Mouse (Mus musculus) hindbrain, postnatal 0 days (tissue): ENCODE results near the gene Tti1. TPM values are rescaled to one million over a fixed set of nuclear protein-coding genes. Genes with fewer than 3 reads are reported as not detected.

Experiments
- ATAC-seq: fragments of 200-750 bp; cut with Nextera tagmentation; 2 replicates; pipeline ENCODE4 v1.8.0; 2017; ENCODE audit warnings: mild to moderate bottlenecking, moderate TSS enrichment, moderate library complexity
- DNase-seq: peaks from one replicate; pipeline ENCODE4 v3.0.0-alpha.2; 2015; ENCODE audit warnings: low spot score
- H3K27ac ChIP-seq: fragments of 300-500 bp; sonication (generic); 2 replicates; pipeline ENCODE4 v1.5.1; 2014; ENCODE audit warnings: mild to moderate bottlenecking
- H3K27me3 ChIP-seq: fragments of 300-500 bp; sonication (generic); 2 replicates; pipeline ENCODE4 v1.6.1; 2014; ENCODE audit warnings: low read length, mixed read lengths; ENCODE audit not compliant: insufficient read depth
- H3K36me3 ChIP-seq: fragments of 300-500 bp; sonication (generic); 2 replicates; pipeline ENCODE4 v1.6.1; 2014; ENCODE audit warnings: low read length, mixed read lengths; ENCODE audit not compliant: insufficient read depth
- H3K4me1 ChIP-seq: fragments of 300-500 bp; sonication (generic); 2 replicates; pipeline ENCODE4 v1.6.1; 2014; ENCODE audit warnings: antibody characterized with exemption, low read length, mixed read lengths; ENCODE audit not compliant: insufficient read depth
- H3K4me2 ChIP-seq: fragments of 300-500 bp; sonication (generic); 2 replicates; pipeline ENCODE4 v1.6.1; 2014; ENCODE audit warnings: low read depth, mild to moderate bottlenecking, low read length, moderate library complexity, mixed read lengths
- H3K4me3 ChIP-seq: fragments of 300-500 bp; sonication (generic); 2 replicates; pipeline ENCODE4 v1.5.1; 2014; ENCODE audit warnings: low read length
- H3K9ac ChIP-seq: fragments of 300-500 bp; sonication (generic); replicated peaks from 2 replicates; pipeline ENCODE4 v1.6.1; 2014; ENCODE audit warnings: mild to moderate bottlenecking, low read length, moderate library complexity, mixed read lengths
- H3K9me3 ChIP-seq: fragments of 300-500 bp; sonication (generic); 2 replicates; pipeline ENCODE4 v1.6.1; 2016; ENCODE audit warnings: low read length, mixed read lengths
- CTCF ChIP-seq: IDR thresholded peaks from 2 replicates; pipeline ENCODE4 v1.5.1; 2016; ENCODE audit warnings: antibody characterized with exemption, control low read depth, low read depth
- WGBS: fragments of 180-500 bp; shearing (Covaris S2); extraction: QIAGEN DNeasy Blood & Tissue Kit; methylation state at CpG from one replicate; pipeline ENCODE4 v1.1.7; 2014; 5-methylcytosine and 5-hydroxymethylcytosine counted together
- polyA plus RNA-seq: library from polyadenylated mRNA; unstranded; fragments of >200 nt; fragmentation: Nextera tagmentation; extraction: Ambion mirVana; gene quantifications from 2 replicates; pipeline ENCODE4 v1.2.1, GENCODE M21; 2015
- total RNA-seq: library from RNA; depleted of rRNA; stranded (reverse); fragments of >200 nt; gene quantifications from 2 replicates; pipeline ENCODE4 v1.2.3, GENCODE M21; 2014

The Tti1 gene
- total and polyA plus RNA-seq, 2 experiments from 2014 or later, result 9.5 to 18.2 TPM

DNA sequence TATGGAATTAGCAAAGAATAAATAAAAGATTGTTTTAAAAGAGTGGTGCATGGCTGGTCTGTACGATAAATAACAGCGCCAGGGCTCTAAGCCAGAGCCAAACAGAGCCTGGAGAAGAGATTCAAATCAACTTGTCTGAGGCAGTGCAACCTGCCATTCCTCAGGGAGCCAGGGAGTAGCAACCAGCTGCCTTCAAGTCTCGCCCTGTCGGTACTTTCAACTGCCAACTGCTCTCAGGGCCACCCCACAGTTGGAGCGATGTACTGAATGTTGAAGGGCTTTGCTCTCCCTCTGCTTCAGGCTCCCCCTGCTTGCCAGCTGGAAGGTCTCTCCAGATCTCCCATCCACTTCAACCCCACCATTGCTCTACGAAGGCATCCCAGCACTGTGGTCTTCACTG lies 58.1 kb downstream of the Tti1 start:
- Histone ChIP-seq H3K9me3 (no peaks in the 10 kb centered on the region), H3K36me3 (no peaks in the 10 kb centered on the region), H3K4me2 (no peak overlapping the region), H3K27ac (no peak overlapping the region), H3K9ac (no peak overlapping the region), H3K4me3 (no peak overlapping the region), H3K27me3 (no peaks in the 10 kb centered on the region), H3K4me1 (0 out of 2 replicates have a peak, but pooled peaks cover 5% of the 10 kb centered on the region)
- no peak for DNase-seq
- TF ChIP-seq CTCF, result no peak
- ATAC-seq, result no peak
- WGBS, result 39% methylated on average over 6 of the region's 6 CpGs

DNA sequence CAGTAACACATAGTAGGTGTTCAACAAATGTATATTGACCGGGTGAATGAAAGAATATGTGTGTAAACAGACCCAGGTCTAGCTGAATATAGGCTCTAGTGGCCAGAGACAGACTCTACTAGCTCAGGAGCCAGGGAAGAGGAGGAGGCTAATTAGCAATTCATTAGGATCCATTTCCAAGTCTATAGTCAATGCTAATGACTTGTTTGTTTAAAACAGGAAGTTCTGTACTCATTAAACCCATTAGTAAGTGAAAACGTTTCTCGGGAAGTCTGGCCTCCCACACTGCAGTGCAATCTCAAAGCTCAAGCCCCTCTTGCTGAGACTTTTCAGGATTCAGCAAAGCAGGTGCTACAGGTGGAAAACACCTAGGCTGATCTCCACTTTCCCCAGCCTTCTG lies 60.4 kb downstream of the Tti1 start:
- Histone ChIP-seq H3K4me1 (no peaks in the 10 kb centered on the region), H3K27me3 (no peaks in the 10 kb centered on the region), H3K36me3 (no peaks in the 10 kb centered on the region), H3K9me3 (no peaks in the 10 kb centered on the region), H3K9ac (no peak overlapping the region), H3K4me2 (no peak overlapping the region), H3K27ac (no peak overlapping the region), H3K4me3 (no peak overlapping the region)
- WGBS, result 24% methylated on average over 3 of the region's 3 CpGs
- DNase-seq (no peak), ATAC-seq (no peak)
- TF ChIP-seq CTCF, result no peak

DNA sequence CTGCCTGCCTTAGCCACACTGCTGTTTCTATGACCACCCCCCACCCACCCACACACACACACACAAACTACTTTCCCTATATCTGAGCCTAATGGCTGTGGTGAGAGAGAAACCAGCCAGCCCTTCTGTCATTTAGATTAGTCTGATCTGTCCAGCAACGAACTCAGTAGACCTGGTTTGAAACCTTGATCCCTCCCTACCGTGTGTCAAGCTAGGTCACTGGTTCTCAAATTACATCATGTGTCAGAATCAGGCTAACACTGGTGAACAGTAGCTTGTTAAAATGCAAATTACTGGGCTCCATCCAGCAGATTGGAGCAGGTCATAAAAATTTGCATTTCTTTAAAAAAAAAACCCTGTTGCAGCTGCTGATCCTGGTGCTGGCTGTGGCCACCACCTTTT lies 70.5 kb downstream of the Tti1 start:
- DNase-seq (no peak), ATAC-seq (no peak)
- no peaks in the 10 kb centered on the region for H3K9me3 ChIP-seq
- H3K9ac ChIP-seq, result no peak overlapping the region
- H3K4me1 ChIP-seq, result no peaks in the 10 kb centered on the region
- H3K4me2 ChIP-seq, result no peak overlapping the region
- 5% methylated on average over 2 of the region's 2 CpGs for WGBS
- no peak overlapping the region for H3K27ac ChIP-seq
- H3K36me3 ChIP-seq, result no peaks in the 10 kb centered on the region
- H3K4me3 ChIP-seq, result no peak overlapping the region
- no peaks in the 10 kb centered on the region for H3K27me3 ChIP-seq
- no peak for TF ChIP-seq CTCF

DNA sequence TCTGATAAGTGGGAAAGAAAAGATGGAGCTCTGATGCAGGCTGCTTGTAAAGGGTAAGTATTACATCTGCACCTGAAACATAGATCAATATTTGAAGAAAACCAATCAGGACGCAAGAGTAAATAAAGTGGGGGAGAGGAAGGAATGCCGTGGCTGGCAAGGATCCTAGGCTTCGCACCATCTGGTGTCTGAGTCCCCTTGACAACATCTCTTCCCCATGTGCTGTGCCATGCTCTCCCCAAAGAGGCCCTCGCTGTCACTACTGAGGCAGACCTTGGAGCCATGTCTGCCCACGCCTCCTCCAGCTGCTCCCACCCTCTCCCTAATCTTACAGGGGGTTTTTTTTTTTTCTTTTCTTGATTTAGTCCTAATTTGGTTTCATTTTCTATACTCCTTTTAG lies 74.3 kb downstream of the Tti1 start:
- DNase-seq (no peak), ATAC-seq (0 out of 2 replicates have a peak, but pooled peaks have one; percentile 40)
- 53% methylated on average over 5 of the region's 5 CpGs for WGBS
- H3K36me3 ChIP-seq, result no peaks in the 10 kb centered on the region
- H3K4me3 ChIP-seq, result no peak overlapping the region
- no peak overlapping the region for H3K4me2 ChIP-seq
- no peaks in the 10 kb centered on the region for H3K4me1 ChIP-seq
- no peaks in the 10 kb centered on the region for H3K27me3 ChIP-seq
- TF ChIP-seq CTCF, result no peak
- H3K9me3 ChIP-seq, result no peaks in the 10 kb centered on the region
- H3K9ac ChIP-seq, result no peak overlapping the region
- H3K27ac ChIP-seq, result no peak overlapping the region

DNA sequence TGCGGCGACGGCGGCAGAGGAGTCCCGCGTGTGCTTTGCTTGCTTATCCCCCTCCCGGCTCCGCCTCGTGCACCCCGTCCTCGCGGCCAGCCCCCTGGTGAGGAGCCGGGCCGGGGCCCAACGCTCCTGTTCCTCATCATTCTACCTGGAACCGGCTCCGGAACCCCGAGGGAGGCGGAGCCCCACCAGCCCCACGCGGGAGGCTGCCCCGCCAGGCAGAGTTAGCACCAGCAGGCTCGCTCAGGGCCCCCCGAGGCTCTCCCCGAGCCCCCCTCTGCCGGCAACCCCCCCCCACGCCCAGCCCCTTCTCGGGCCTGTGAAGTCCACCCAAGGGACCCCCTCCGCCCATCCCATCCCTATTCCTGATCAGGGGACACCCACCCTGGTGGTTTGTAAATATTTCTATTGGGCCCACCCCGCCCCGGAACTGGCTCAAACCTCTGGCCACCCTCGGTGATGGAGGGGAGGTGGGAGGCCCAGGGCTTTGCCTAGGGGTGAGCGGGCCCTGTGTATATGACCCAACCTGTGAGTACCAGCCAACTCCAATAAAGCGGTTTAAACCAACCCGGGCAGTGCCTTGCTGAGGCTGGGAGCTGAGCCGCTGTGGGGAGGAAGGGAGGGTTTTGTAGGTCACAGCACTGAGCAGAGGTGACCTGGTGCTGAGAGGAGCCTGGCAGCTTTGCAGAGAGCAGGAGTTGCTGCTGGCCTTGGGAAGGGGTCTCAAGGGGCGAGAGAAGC lies 83.9 kb downstream of the Tti1 start:
- Histone ChIP-seq H3K27ac (peak overlapping the region; percentile 41; the same call in 1 of the 2 replicates), H3K4me2 (peak overlapping the region; percentile 67), H3K4me3 (peak overlapping the region; percentile 36), H3K36me3 (no peaks in the 10 kb centered on the region), H3K4me1 (peaks cover 21% of the 10 kb centered on the region), H3K27me3 (no peaks in the 10 kb centered on the region), H3K9me3 (no peaks in the 10 kb centered on the region), H3K9ac (peak overlapping the region; percentile 56)
- DNase-seq (no peak), ATAC-seq (peak; percentile 41; the same call in 1 of the 2 replicates)
- TF ChIP-seq CTCF, result no peak
- WGBS, result 18% methylated on average over 25 of the region's 37 CpGs

DNA sequence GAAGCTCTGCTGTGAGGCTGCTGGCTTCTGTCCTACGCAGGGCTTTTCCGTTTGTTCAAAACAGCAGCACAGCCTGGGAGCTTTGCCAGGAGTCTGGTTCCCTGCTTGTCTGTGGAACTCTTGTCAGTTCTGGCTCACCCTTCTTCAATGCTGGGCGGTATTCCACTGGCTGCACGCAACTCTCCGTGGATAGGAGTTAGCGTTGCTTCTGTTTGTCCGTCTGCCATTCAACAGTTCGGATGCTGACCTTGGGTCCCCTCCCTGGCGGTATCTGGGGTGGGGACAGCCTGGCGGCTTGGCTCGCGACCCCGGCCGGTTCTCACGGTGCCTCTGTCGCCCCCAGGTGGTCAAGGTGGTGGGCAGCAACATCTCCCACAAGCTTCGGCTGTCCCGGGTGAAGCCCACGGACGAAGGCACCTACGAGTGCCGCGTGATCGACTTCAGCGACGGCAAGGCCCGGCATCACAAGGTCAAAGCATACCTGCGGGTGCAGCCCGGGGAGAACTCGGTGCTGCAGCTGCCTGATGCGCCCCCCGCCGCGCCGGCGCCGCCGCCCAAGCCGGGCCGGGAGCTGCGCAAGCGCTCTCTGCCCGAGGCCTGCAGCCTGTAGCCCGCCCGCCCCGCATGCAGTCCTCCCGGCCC lies 84.6 kb downstream of the Tti1 start:
- Histone ChIP-seq H3K27me3 (no peaks in the 10 kb centered on the region), H3K27ac (peak overlapping the region; percentile 41), H3K36me3 (no peaks in the 10 kb centered on the region), H3K4me3 (peak overlapping the region; percentile 36), H3K9ac (peak overlapping the region; percentile 56), H3K9me3 (no peaks in the 10 kb centered on the region), H3K4me2 (peak overlapping the region; percentile 67), H3K4me1 (peaks cover 21% of the 10 kb centered on the region)
- DNase-seq, result peak; percentile 93
- 2% methylated on average over 41 of the region's 47 CpGs for WGBS
- peak; percentile 82 for TF ChIP-seq CTCF
- ATAC-seq, result peak; percentile 67
